Mouse (Mus musculus) mouse embryonic stem cell (cell line): ENCODE measurements around the gene Rplp0.

Experiments
- in situ Hi-C, 2 experiments: fragments of 300-500 bp; cut with MboI; formaldehyde crosslinking; loops; 1 replicate in 1 of 2; 3 replicates in 1 of 2; pipeline ENCODE4 v1.14.3; 2019 to 2020; ENCODE audit warnings: low sequenced_read_pairs in 2 of 2, low pct_unique_long_range_greater_than_20kb in 1 of 2, mixed read lengths in 1 of 2; ENCODE audit not compliant: unreplicated experiment in 1 of 2

Gene Rplp0

DNA sequence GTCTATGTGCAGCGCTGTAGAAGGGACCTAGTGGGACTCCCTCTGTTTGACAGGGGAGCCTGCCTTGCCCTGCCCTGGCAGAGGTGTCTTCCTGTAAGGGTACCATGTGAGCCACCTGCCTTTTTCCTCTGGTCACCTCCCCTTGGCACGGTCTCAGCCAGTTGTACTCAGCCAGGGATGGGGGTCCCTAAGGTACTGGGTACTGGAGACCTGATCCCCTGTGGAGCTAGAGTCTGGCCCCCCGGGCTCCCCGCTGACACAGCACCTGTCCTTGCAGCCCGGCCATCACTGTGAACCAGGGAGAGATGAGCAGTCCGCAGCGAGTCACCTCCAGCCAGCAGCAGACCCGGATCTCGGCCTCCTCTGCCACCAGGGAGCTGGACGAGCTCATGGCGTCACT is 12.7 kb upstream of the Rplp0 start:
- in situ Hi-C loops, result no loop called here

GRCm38 (mm10) chr5:115547014-115547413 is 12.3 kb upstream of the Rplp0 start:
- in situ Hi-C loops, result no loop called here

- in situ Hi-C loops, result no loop called here
These were observed 11.8 kb upstream of the Rplp0 start for GRCm38 (mm10) chr5:115547421-115547820.

DNA sequence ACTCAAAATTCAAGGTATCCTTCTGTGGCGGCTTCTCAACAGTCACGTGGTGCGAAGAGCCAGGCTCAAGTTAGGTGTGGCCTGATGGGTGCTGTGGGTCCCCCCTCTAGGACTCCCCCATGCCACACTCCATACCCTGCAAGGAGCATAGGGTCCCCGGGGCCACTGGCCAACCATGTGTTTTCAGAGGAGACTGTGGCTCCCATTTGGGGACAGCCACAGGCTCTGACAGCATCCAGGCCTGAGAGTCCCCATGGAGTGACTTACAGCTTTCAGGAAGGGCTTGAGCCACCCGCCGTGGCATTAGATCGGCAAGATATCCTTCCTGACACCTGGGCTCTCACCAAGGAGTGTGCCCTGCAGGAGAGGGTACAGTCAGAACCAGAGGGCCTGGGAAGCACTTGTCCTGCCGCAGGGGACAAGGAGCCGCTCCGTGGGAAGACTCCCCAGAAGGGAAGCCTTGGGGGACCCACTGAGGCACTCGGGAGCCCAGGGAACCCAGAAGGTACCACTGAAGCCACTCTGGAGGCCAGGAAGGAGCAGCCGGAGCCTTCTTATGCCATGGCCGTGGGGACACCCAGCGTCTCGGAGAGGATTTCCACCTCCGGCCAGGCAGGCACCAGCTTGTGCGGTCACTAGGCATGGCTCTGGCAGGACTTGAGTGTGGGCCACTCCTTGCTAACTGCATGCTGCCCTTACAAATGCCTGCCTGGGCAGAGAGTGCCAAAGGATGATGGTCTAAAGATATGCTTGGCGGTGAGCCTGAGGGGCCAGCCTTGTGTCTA is 10.6 kb upstream of the Rplp0 start:
- in situ Hi-C loops, result no loop called here

DNA sequence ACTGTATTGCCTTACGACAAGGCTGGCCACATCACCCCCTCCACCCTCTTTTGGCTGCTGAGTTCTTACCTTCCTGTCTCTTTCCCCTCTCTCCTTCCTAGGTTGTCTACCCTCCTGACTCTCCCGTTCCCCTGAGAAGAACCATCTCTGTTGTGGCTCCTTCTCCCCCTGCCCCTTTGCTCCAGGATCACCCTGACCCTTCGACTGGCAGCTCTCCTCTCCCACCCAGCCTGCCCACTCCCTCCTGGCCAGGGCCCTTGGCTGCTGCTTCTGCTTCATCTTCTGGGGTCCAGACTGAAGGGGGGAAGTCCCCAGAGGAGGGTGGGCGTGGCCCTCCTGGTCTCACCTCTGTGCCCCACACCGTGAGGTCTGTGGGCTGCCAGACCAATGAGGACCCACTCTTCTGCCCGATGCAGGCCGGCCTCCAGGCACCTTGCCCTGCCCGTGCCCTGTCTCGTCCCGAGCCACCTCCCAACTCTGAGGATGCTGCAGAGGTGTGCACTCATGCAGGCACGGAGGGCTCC is 8.7 kb upstream of the Rplp0 start:
- in situ Hi-C loops, result no loop called here

GRCm38 (mm10) chr5:115551386-115551785 is 7.9 kb upstream of the Rplp0 start:
- in situ Hi-C loops, result no loop called here

DNA sequence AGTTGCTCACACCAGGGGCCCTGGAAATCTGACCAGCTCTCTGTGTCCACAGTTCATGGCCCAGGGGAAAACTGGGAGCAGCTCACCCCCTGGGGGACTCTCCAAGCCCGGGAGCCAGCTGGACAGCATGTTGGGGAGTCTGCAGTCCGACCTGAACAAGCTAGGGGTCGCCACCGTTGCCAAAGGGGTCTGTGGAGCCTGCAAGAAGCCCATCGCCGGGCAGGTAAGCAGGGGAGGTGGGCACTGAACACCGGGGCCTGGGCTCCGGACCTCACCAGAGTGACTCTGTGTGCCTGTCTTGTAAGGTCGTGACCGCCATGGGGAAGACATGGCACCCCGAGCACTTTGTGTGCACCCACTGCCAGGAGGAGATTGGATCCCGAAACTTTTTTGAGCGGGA is 7.5 kb upstream of the Rplp0 start:
- in situ Hi-C loops, result no loop called here

- in situ Hi-C loops, result no loop called here
These were observed 5.4 kb upstream of the Rplp0 start for GRCm38 (mm10) chr5:115553801-115554420.

GRCm38 (mm10) chr5:115554536-115555291 is 4.6 kb upstream of the Rplp0 start:
- in situ Hi-C loops, result no loop called here

DNA sequence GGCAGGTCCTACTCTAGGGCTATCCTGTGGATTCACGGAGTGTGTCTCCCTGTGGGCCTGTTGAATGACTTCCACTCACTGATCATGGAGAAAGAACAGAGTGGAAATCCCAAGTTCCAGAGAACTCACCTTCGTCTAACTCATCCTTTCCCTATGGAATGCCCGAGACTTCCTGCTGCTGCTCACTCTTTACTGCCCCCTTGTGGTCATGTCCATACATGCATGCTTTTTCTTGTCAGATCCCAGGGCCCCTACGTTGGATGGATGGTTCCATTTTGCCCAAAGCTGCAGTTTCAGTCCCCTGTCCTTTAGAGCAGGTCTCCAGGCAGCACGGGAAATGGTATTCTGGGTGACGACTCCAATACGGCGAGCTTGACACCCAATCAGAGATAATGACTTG is 3.0 kb upstream of the Rplp0 start:
- in situ Hi-C loops, result no loop called here

GRCm38 (mm10) chr5:115558182-115558794 is 979 bp upstream of the Rplp0 start:
- in situ Hi-C loops, result no loop called here

GRCm38 (mm10) chr5:115560336-115560905 is 1.2 kb downstream of the Rplp0 start:
- in situ Hi-C loops, result no loop called here

- in situ Hi-C loops, result no loop called here
These were observed 4.7 kb downstream of the Rplp0 start for GRCm38 (mm10) chr5:115563771-115564585.

DNA sequence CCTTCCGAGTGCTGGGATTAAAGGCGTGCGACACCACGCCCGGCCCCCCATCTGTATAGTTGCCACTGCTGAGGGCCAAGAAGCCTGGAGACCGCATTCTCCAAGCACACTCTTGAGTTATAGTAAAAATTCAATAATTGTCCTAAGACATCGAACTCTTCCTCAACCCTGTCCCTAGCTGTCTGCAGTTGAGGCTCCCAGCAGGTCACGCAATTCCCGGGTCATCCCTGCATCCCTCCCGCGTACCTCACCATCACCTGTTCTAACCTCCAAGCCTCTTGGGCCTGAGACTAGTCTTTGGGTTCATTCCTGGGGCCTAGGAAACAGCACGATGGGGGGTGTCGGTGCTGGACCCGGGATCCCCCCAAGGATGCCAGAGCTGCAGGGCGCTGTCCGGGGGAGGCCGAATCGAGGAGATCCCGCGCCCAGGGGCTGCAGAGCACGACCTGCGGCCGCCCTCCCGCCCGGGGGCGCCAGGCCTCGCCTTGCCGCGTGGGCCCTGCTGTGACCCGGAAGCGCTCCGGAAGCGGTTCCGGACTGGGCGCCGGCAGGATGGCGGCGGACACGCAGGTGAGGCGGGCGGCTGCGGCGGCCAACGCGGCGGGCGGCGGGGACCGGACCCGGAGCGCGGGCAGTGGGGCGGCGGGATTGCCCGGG is 5.6 kb downstream of the Rplp0 start, which contains the start of gene Gcn1l1:
TSS of gene Gcn1l1 (plus strand) at position 518 of the 657 bp plus-strand sequence.
- in situ Hi-C loops, result no loop called here

- in situ Hi-C loops, result no loop called here
These were observed 6.1 kb downstream of the Rplp0 start for GRCm38 (mm10) chr5:115565403-115565802.

- in situ Hi-C loops, result no loop called here
These were observed 9.4 kb downstream of the Rplp0 start for GRCm38 (mm10) chr5:115568681-115569080.

GRCm38 (mm10) chr5:115569308-115569707 is 10.0 kb downstream of the Rplp0 start:
- in situ Hi-C loops, result no loop called here
